Mouse (Mus musculus): ENCODE results near the gene Trex2. TPM values are rescaled to one million over a fixed set of nuclear protein-coding genes. Genes with fewer than 3 reads are reported as not detected.

Trex2 gene
- polyA plus RNA-seq (2016; fragmentation: Nextera tagmentation; extraction: Ambion mirVana): not detected in 2 replicates

DNA sequence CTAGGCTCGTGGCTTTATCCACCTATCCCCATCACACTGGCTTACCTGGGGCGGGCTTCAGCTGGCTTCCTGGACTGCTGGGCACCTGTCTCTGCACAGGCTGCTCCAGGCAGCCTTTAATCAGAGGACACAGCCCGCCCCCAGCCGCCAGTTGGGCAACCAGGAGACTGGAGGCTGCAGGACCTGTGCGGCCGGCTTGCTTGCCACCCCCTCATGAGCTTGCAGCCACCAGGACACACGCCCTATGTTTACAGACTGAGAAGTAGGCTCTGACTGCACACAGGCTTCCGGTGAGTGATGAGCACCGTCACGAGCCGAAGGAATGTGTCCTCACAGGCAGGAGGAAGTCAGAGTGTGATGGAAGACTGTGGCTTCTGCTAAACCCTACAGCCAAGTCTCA is at the start of gene Trex2:
Trex2 (minus strand) TSS at position 93 of the 400 bp plus-strand sequence.
- WGBS: 90% methylated on average over 11 of the region's 11 CpGs
- no peaks in the 10 kb centered on the region for H3K4me1 ChIP-seq
- 0 out of 2 replicates have a peak, but pooled peaks cover 3% of the 10 kb centered on the region for H3K36me3 ChIP-seq
- H3K4me3 ChIP-seq: no peak within 1 kb of the TSS
- H3K27me3 ChIP-seq: no peaks in the 10 kb centered on the region
- H3K4me2 ChIP-seq (replicated peaks): no peak within 1 kb of the TSS
- H3K27ac ChIP-seq (replicated peaks): no peak within 1 kb of the TSS
- H3K9me3 ChIP-seq: no peaks in the 10 kb centered on the region
- H3K9ac ChIP-seq (replicated peaks): no peak within 1 kb of the TSS
- ATAC-seq (ENCODE audit: low FRiP score, low read depth): no peak

GRCm38 (mm10) chrX:73484870-73485269 is 49.7 kb upstream of the Trex2 start:
- Histone ChIP-seq H3K27me3 (peaks cover 3% of the 10 kb centered on the region; the same call in 1 of the 2 replicates), H3K4me2 (replicated peaks) (no peak overlapping the region), H3K27ac (replicated peaks) (no peak overlapping the region), H3K4me3 (no peak overlapping the region), H3K9me3 (no peaks in the 10 kb centered on the region), H3K9ac (replicated peaks) (no peak overlapping the region), H3K4me1 (no peaks in the 10 kb centered on the region), H3K36me3 (no peaks in the 10 kb centered on the region)
- no peak for ATAC-seq (ENCODE audit: low FRiP score, low read depth)
- WGBS: 85% methylated on average over 4 of the region's 4 CpGs

- H3K4me1 ChIP-seq: no peaks in the 10 kb centered on the region
- no peak overlapping the region for H3K27ac ChIP-seq (replicated peaks)
- no peak overlapping the region for H3K4me3 ChIP-seq
- no peak overlapping the region for H3K9ac ChIP-seq (replicated peaks)
- 69% methylated on average over 1 of the region's 1 CpGs for WGBS
- no peak for ATAC-seq (ENCODE audit: low FRiP score, low read depth)
- no peaks in the 10 kb centered on the region for H3K36me3 ChIP-seq
- H3K4me2 ChIP-seq (replicated peaks): no peak overlapping the region
- H3K9me3 ChIP-seq: no peaks in the 10 kb centered on the region
- H3K27me3 ChIP-seq: peaks cover 7% of the 10 kb centered on the region; the same call in 1 of the 2 replicates
These were observed 48.9 kb upstream of the Trex2 start for GRCm38 (mm10) chrX:73484076-73484475.

DNA sequence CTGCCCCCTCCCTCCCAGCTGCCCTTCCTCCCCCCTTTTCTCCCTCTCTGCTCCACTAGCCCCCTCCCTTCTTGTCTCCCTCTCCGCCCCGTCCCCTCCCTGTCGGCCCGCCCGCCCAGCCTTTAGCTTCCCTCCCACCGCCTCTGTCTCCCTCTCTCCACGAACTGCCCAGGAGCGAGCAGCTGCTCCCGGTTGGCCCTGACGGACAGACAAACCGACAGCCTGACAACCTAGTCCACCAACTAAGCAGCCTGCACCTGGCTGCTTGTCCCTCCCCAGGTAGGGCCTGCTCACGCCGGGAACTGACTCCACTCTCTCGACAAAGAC is 48.3 kb upstream of the Trex2 start, which contains the start of gene Bgn:
Bgn (plus strand) TSS at position 119 of the 327 bp plus-strand sequence.
- WGBS: 26% methylated on average over 13 of the region's 14 CpGs
- H3K4me2 ChIP-seq (replicated peaks): peak within 1 kb of the TSS; percentile 29
- H3K27me3 ChIP-seq: peaks cover 12% of the 10 kb centered on the region; the same call in 1 of the 2 replicates
- no peak for ATAC-seq (ENCODE audit: low FRiP score, low read depth)
- H3K4me3 ChIP-seq: no peak within 1 kb of the TSS
- no peak within 1 kb of the TSS for H3K27ac ChIP-seq (replicated peaks)
- H3K9me3 ChIP-seq: no peaks in the 10 kb centered on the region
- H3K4me1 ChIP-seq: no peaks in the 10 kb centered on the region
- H3K9ac ChIP-seq (replicated peaks): no peak within 1 kb of the TSS
- no peaks in the 10 kb centered on the region for H3K36me3 ChIP-seq

DNA sequence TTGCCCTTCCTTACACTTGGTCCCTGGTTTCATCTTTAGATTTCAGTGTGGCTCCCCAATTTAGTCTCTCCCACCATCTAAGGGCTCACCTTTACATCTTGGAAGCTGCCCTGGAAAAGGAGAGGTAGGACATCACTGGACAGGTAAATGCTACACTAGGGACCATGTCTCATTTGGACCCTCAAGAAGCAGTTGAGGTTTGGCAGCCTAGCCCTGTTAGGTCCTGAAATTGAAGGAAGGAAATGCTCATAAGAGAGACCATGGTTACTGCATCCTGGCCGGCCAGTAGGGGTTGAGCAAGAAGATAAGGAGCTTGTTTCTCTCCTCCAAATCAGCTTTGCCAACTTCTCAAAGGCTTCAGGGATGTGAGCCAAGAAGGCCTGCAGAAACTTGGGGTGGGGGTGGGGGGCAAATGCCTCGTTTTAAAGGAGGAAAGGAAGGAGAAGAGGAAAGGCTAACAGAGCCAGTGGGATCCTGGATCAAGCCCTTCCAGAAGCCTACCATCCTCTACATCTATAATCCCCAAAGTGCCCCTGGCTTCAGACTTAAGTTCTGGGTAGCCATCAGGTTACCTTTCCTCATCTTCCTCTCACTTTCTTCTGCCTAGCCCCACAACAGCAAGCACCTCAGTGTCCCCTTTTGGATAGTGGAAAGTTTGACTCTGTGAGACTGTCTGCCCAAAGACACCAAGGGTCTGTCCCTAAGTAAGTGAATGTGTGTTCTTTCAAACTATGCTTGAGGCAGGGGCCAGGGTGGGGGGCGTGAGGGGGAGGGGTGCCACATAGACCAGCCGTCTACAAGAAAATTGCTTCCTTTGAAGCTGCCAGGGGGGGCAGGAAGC is 47.7 kb upstream of the Trex2 start:
- H3K4me3 ChIP-seq: no peak overlapping the region
- no peaks in the 10 kb centered on the region for H3K4me1 ChIP-seq
- peak overlapping the region; percentile 29 for H3K4me2 ChIP-seq (replicated peaks)
- no peaks in the 10 kb centered on the region for H3K9me3 ChIP-seq
- H3K27me3 ChIP-seq: peaks cover 12% of the 10 kb centered on the region; the same call in 1 of the 2 replicates
- 43% methylated on average over 4 of the region's 4 CpGs for WGBS
- no peaks in the 10 kb centered on the region for H3K36me3 ChIP-seq
- ATAC-seq (ENCODE audit: low FRiP score, low read depth): no peak
- H3K9ac ChIP-seq (replicated peaks): no peak overlapping the region
- H3K27ac ChIP-seq (replicated peaks): no peak overlapping the region

DNA sequence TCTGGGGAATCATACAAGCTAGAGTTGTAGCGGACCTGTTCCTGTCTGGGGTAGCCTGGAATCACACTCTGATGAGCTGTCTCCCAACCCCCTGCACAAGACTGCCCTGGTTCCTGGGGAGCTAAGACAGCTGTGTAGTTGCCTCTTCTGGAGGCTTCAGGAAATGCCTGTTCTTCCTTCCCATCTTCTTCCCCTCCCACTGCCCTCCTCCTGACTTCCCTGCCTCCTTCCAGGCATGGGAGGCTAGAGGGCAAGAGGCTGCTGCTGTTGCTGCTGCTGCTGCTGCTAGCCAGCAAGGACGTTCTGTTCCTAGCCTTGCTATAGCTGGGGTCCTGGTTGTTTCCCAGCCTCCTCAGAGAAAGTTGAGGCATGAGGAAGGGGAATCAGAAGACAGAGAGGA is 45.2 kb upstream of the Trex2 start:
- H3K9ac ChIP-seq (replicated peaks): no peak overlapping the region
- no peak overlapping the region for H3K27ac ChIP-seq (replicated peaks)
- peaks cover 12% of the 10 kb centered on the region; the same call in 1 of the 2 replicates for H3K27me3 ChIP-seq
- H3K36me3 ChIP-seq: no peaks in the 10 kb centered on the region
- ATAC-seq (ENCODE audit: low FRiP score, low read depth): no peak
- no peak overlapping the region for H3K4me3 ChIP-seq
- no peaks in the 10 kb centered on the region for H3K4me1 ChIP-seq
- H3K9me3 ChIP-seq: no peaks in the 10 kb centered on the region
- H3K4me2 ChIP-seq (replicated peaks): no peak overlapping the region
- 58% methylated on average over 2 of the region's 2 CpGs for WGBS

- no peaks in the 10 kb centered on the region for H3K9me3 ChIP-seq
- H3K27ac ChIP-seq (replicated peaks): no peak overlapping the region
- H3K9ac ChIP-seq (replicated peaks): no peak overlapping the region
- no peak overlapping the region for H3K4me3 ChIP-seq
- peaks cover 12% of the 10 kb centered on the region; the same call in 1 of the 2 replicates for H3K27me3 ChIP-seq
- ATAC-seq (ENCODE audit: low FRiP score, low read depth): no peak
- no peaks in the 10 kb centered on the region for H3K4me1 ChIP-seq
- H3K4me2 ChIP-seq (replicated peaks): no peak overlapping the region
- no peaks in the 10 kb centered on the region for H3K36me3 ChIP-seq
These were observed 44.5 kb upstream of the Trex2 start for GRCm38 (mm10) chrX:73479656-73480055.

GRCm38 (mm10) chrX:73477500-73477899 is 42.4 kb upstream of the Trex2 start:
- Histone ChIP-seq H3K4me3 (no peak overlapping the region), H3K36me3 (no peaks in the 10 kb centered on the region), H3K27ac (replicated peaks) (no peak overlapping the region), H3K9me3 (no peaks in the 10 kb centered on the region), H3K4me1 (no peaks in the 10 kb centered on the region), H3K27me3 (peaks cover 9% of the 10 kb centered on the region; the same call in 1 of the 2 replicates), H3K9ac (replicated peaks) (no peak overlapping the region), H3K4me2 (replicated peaks) (no peak overlapping the region)
- ATAC-seq (ENCODE audit: low FRiP score, low read depth): no peak
- WGBS: 84% methylated on average over 2 of the region's 2 CpGs

DNA sequence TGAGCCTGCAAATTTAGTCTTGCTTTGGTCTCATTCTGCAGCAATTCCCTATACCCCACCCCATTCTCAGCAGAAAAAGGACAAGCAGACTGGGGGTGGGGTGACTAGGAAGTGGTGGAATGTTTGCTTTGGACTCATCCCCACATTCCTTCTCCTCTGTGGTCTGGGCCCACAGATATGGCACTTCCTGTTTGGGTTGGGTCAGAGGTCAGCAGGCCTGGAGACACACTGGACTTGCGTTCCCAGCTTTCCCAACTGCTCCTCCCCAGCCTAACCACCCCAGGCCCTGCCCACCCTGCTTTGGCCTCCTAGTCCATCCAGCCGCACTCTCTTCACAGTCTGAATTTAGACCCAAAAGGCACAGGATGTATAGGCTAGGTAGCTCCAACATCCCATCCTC is 41.5 kb upstream of the Trex2 start:
- no peak overlapping the region for H3K4me3 ChIP-seq
- no peaks in the 10 kb centered on the region for H3K9me3 ChIP-seq
- no peak overlapping the region for H3K4me2 ChIP-seq (replicated peaks)
- peaks cover 9% of the 10 kb centered on the region; the same call in 1 of the 2 replicates for H3K27me3 ChIP-seq
- no peaks in the 10 kb centered on the region for H3K36me3 ChIP-seq
- no peak for ATAC-seq (ENCODE audit: low FRiP score, low read depth)
- 86% methylated on average over 2 of the region's 2 CpGs for WGBS
- no peak overlapping the region for H3K9ac ChIP-seq (replicated peaks)
- no peaks in the 10 kb centered on the region for H3K4me1 ChIP-seq
- no peak overlapping the region for H3K27ac ChIP-seq (replicated peaks)

- Histone ChIP-seq H3K27ac (replicated peaks) (no peak overlapping the region), H3K36me3 (no peaks in the 10 kb centered on the region), H3K4me3 (no peak overlapping the region), H3K9me3 (no peaks in the 10 kb centered on the region), H3K27me3 (peaks cover 9% of the 10 kb centered on the region; the same call in 1 of the 2 replicates), H3K4me2 (replicated peaks) (no peak overlapping the region), H3K9ac (replicated peaks) (no peak overlapping the region), H3K4me1 (no peaks in the 10 kb centered on the region)
- ATAC-seq (ENCODE audit: low FRiP score, low read depth): no peak
- 84% methylated on average over 1 of the region's 1 CpGs for WGBS
These were observed 40.6 kb upstream of the Trex2 start for GRCm38 (mm10) chrX:73475658-73476256.

DNA sequence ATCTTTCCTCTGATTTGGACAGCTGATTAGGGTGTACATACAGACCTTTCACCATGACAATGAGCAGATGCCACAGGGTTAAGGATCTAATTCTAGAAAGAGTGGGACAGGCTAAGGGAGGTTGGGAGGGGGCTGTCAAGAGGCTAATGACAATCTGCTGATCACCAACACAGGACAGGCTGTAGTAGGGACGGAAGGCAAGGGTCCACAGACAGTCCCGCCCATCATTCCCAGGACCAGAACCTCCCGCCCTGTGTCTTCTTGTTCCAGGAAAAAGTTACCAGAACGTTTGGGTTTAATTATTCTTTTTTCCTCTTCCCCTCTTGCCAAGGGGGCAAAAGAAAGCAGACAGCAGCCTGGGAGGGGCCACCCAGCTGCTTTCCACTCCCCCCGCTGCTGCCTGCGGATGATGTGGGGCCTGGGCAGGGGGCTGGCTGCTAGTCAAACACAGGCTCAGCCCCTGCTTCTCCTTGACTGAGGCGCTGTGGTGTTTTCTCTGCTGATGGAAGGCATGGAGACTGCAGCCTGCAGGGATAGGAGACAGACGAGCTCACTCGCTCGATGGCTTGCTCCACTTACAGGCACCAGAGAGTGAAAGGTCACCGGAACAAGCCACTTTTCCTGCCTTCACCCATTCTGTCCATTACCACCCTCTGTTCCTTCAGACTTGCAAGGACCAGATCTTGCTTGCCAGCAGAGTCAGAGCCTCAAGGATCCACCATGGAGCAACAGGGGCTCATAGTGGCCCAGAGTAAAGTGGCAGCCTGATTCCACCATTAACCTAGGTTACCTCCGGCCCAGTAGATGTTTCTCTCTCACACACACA is 39.4 kb upstream of the Trex2 start:
- H3K27ac ChIP-seq (replicated peaks): no peak overlapping the region
- H3K4me3 ChIP-seq: no peak overlapping the region
- H3K4me1 ChIP-seq: no peaks in the 10 kb centered on the region
- H3K27me3 ChIP-seq: peaks cover 9% of the 10 kb centered on the region; the same call in 1 of the 2 replicates
- H3K9me3 ChIP-seq: no peaks in the 10 kb centered on the region
- H3K9ac ChIP-seq (replicated peaks): no peak overlapping the region
- 70% methylated on average over 11 of the region's 12 CpGs for WGBS
- no peaks in the 10 kb centered on the region for H3K36me3 ChIP-seq
- no peak overlapping the region for H3K4me2 ChIP-seq (replicated peaks)
- ATAC-seq (ENCODE audit: low FRiP score, low read depth): no peak

DNA sequence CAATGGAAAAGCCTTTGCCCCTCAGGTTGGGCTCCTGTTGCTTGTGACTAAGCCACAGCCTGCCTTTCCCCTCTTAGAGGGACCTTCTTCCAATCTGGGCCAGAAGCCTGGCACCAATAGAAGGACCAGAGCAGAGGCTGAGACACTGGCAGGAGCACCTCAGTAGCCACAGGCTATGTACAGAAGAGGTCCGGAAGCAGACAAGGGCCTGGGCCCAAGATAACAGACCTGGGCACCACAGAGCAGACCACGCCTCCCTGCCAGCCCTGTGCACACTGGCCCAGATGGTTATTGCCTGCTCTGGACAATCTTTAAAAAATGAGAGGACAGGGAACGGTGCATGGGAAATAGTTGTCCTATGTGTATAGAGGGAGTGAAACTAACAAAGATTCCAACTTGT is 36.6 kb upstream of the Trex2 start:
- H3K27me3 ChIP-seq: no peaks in the 10 kb centered on the region
- H3K4me3 ChIP-seq: no peak overlapping the region
- H3K4me1 ChIP-seq: no peaks in the 10 kb centered on the region
- no peak for ATAC-seq (ENCODE audit: low FRiP score, low read depth)
- WGBS: 88% methylated on average over 3 of the region's 3 CpGs
- H3K36me3 ChIP-seq: no peaks in the 10 kb centered on the region
- H3K9ac ChIP-seq (replicated peaks): no peak overlapping the region
- no peaks in the 10 kb centered on the region for H3K9me3 ChIP-seq
- no peak overlapping the region for H3K27ac ChIP-seq (replicated peaks)
- H3K4me2 ChIP-seq (replicated peaks): no peak overlapping the region

All from midbrain, embryonic 12.5 days (tissue).